Mouse (Mus musculus) thymus, adult 2 months (tissue): ENCODE results near the gene Hivep1. TPM values are rescaled to one million over a fixed set of nuclear protein-coding genes. Genes with fewer than 3 reads are reported as not detected.

Experiments
- DNase-seq: peaks from one replicate; pipeline ENCODE4 v3.0.0; 2021
- H3K27ac ChIP-seq: fragments of 200-500 bp; 2 replicates; pipeline ENCODE4 v1.5.1; 2012; ENCODE audit warnings: low read length, control low read depth; ENCODE audit not compliant: control insufficient read depth, insufficient read depth
- H3K27me3 ChIP-seq: fragments of 200-500 bp; 2 replicates; pipeline ENCODE4 v1.6.1; 2012; ENCODE audit warnings: mild to moderate bottlenecking, low read length, moderate library complexity, mixed read lengths; ENCODE audit not compliant: control insufficient read depth, insufficient read depth
- H3K36me3 ChIP-seq: fragments of 200-500 bp; 2 replicates; pipeline ENCODE4 v1.6.1; 2012; ENCODE audit warnings: mild to moderate bottlenecking, low read length, moderate library complexity; ENCODE audit not compliant: control insufficient read depth, insufficient read depth
- H3K4me1 ChIP-seq: fragments of 200-500 bp; replicated peaks from 2 replicates; pipeline ENCODE4 v1.6.1; 2012; ENCODE audit warnings: low read length; ENCODE audit not compliant: control insufficient read depth, insufficient read depth
- H3K4me3 ChIP-seq: fragments of 200-500 bp; 2 replicates; pipeline ENCODE4 v1.5.1; 2012; ENCODE audit warnings: mild to moderate bottlenecking, low read length, control low read depth, moderate library complexity; ENCODE audit not compliant: control insufficient read depth, insufficient read depth
- CTCF ChIP-seq: fragments of 200-500 bp; IDR thresholded peaks from 2 replicates; pipeline ENCODE4 v1.5.1; 2012; ENCODE audit warnings: mild to moderate bottlenecking, control low read depth, low read length, moderate library complexity, borderline replicate concordance; ENCODE audit not compliant: control insufficient read depth, poor library complexity, insufficient read depth; ENCODE audit errors: extremely low read depth
- POLR2A ChIP-seq: fragments of 200-500 bp; IDR thresholded peaks from 2 replicates; pipeline ENCODE4 v1.6.1; 2012; ENCODE audit warnings: mild to moderate bottlenecking, low read length, control low read depth, moderate library complexity; ENCODE audit not compliant: control insufficient read depth, poor library complexity, insufficient read depth; ENCODE audit errors: extremely low read depth
- WGBS: fragments of 180-500 bp; shearing (Covaris S2); methylation state at CpG from one replicate; pipeline ENCODE4 v1.1.7; 2018; 5-methylcytosine and 5-hydroxymethylcytosine counted together
- polyA plus RNA-seq: library from polyadenylated mRNA; depleted of rRNA; stranded (reverse); fragments of >200 nt; gene quantifications from 2 replicates; pipeline ENCODE4 v1.2.3, GENCODE M21; 2012

The Hivep1 gene
- polyA plus RNA-seq, 1 experiment: 34.9 TPM

GRCm38 (mm10) chr13:42048991-42049773, 2.6 kb upstream of the Hivep1 start:
- under 1% methylated on average over 48 of the region's 48 CpGs for WGBS
- H3K27ac ChIP-seq: peak overlapping the region; percentile 92
- peak; percentile 63 for DNase-seq

GRCm38 (mm10) chr13:42049774-42050125, 2.1 kb upstream of the Hivep1 start:
- peak overlapping the region; percentile 92 for H3K27ac ChIP-seq
- peak overlapping the region; percentile 90 for H3K4me3 ChIP-seq
- TF ChIP-seq CTCF (no peak), POLR2A (no peak)
- no peaks in the 10 kb centered on the region for H3K27me3 ChIP-seq
- WGBS: under 1% methylated on average over 8 of the region's 8 CpGs
- DNase-seq: no peak
- peaks cover 5% of the 10 kb centered on the region for H3K4me1 ChIP-seq
- no peaks in the 10 kb centered on the region for H3K36me3 ChIP-seq

More at GRCm38 (mm10) chr13:42048991-42049773, 2.6 kb upstream of the Hivep1 start:
- 0 out of 2 replicates have a peak, but pooled peaks have one; percentile 6 for TF ChIP-seq CTCF
- TF ChIP-seq POLR2A: no peak
- H3K4me1 ChIP-seq: peaks cover 5% of the 10 kb centered on the region
- no peaks in the 10 kb centered on the region for H3K36me3 ChIP-seq
- no peaks in the 10 kb centered on the region for H3K27me3 ChIP-seq
- H3K4me3 ChIP-seq: peak overlapping the region; percentile 90

GRCm38 (mm10) chr13:42050160-42050559, 1.7 kb upstream of the Hivep1 start:
- Histone ChIP-seq H3K4me3 (no peak overlapping the region), H3K27me3 (no peaks in the 10 kb centered on the region), H3K27ac (no peak overlapping the region), H3K36me3 (no peaks in the 10 kb centered on the region), H3K4me1 (peaks cover 5% of the 10 kb centered on the region)
- DNase-seq: no peak
- WGBS: under 1% methylated on average over 3 of the region's 3 CpGs
- TF ChIP-seq CTCF (no peak), POLR2A (no peak)

- 0 out of 2 replicates have a peak, but pooled peaks cover 3% of the 10 kb centered on the region for H3K36me3 ChIP-seq
- WGBS: under 1% methylated on average over 10 of the region's 10 CpGs
- no peak for DNase-seq
- peak overlapping the region; percentile 51; the same call in 1 of the 2 replicates for H3K27ac ChIP-seq
- H3K4me3 ChIP-seq: peak overlapping the region; percentile 58
- H3K4me1 ChIP-seq: peaks cover 5% of the 10 kb centered on the region
- no peak for TF ChIP-seq POLR2A
- TF ChIP-seq CTCF: no peak
- H3K27me3 ChIP-seq: no peaks in the 10 kb centered on the region
Measured at GRCm38 (mm10) chr13:42050880-42051201, 980 bp upstream of the Hivep1 start.

- Histone ChIP-seq H3K36me3 (0 out of 2 replicates have a peak, but pooled peaks cover 3% of the 10 kb centered on the region), H3K4me1 (peaks cover 5% of the 10 kb centered on the region), H3K27ac (peak overlapping the region; percentile 51; the same call in 1 of the 2 replicates), H3K27me3 (no peaks in the 10 kb centered on the region), H3K4me3 (peak overlapping the region; percentile 58)
- WGBS: under 1% methylated on average over 33 of the region's 51 CpGs
- TF ChIP-seq POLR2A (no peak), CTCF (no peak)
- DNase-seq: peak; percentile 99
Measured at GRCm38 (mm10) chr13:42051202-42051906, 467 bp upstream of the Hivep1 start.

- Histone ChIP-seq H3K36me3 (0 out of 2 replicates have a peak, but pooled peaks cover 3% of the 10 kb centered on the region), H3K27ac (peak overlapping the region; percentile 17; the same call in 1 of the 2 replicates), H3K4me3 (peak overlapping the region; percentile 82), H3K27me3 (no peaks in the 10 kb centered on the region), H3K4me1 (peaks cover 5% of the 10 kb centered on the region)
- DNase-seq: peak; percentile 74
- 4% methylated on average over 41 of the region's 41 CpGs for WGBS
- no peak for TF ChIP-seq CTCF
- no peak for TF ChIP-seq POLR2A
Measured at GRCm38 (mm10) chr13:42052696-42053541, 1.1 kb downstream of the Hivep1 start.
